Mouse (Mus musculus) liver, embryonic 18 days (tissue): Measurements from ENCODE around the gene Heatr3. TPM values are rescaled to one million over a fixed set of nuclear protein-coding genes. Genes with fewer than 3 reads are reported as not detected.

Source experiments
- polyA plus RNA-seq: library from polyadenylated mRNA; depleted of rRNA; stranded (reverse); fragments of >200 nt; gene quantifications from 2 replicates; pipeline ENCODE4 v1.2.3, GENCODE M21; 2012; rRNA removed

Gene Heatr3
- polyA plus RNA-seq = 13.8 and 14.3 TPM in 2 replicates

DNA sequence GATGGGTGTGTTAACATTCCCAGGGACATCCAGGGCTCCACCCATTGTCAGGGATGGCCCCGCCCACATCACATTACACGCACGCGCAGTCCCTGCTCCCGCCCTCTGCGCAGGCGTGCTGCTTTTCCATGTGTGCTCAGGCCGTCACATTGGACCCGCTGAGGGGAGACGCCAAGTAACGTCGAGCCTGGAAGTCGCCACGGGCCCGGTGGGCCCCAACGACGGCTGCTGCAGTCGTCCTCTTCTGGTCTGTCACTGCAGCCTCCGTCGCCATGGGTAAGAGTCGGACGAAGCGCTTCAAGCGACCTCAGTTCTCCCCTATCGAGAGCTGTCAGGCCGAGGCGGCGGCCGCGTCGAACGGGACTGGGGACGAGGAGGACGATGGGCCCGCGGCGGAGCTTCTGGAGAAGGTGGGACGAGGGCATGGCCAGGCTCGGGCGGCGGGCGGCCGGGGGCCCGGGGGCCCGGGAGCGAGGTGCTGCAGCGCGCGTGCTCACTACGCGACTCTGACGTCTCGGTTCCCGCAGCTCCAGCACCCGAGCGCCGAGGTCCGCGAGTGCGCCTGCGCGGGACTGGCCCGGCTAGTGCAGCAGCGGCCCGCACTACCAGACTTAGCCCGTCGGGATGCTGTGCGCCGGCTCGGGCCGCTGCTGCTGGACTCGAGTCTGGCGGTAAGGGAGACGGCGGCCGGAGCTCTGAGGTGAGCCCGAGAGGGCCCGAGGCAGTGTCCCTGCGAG lies at the start of gene Heatr3:
Gene Heatr3, plus strand, starts transcription at position 108 of the 737 bp plus-strand sequence.

DNA sequence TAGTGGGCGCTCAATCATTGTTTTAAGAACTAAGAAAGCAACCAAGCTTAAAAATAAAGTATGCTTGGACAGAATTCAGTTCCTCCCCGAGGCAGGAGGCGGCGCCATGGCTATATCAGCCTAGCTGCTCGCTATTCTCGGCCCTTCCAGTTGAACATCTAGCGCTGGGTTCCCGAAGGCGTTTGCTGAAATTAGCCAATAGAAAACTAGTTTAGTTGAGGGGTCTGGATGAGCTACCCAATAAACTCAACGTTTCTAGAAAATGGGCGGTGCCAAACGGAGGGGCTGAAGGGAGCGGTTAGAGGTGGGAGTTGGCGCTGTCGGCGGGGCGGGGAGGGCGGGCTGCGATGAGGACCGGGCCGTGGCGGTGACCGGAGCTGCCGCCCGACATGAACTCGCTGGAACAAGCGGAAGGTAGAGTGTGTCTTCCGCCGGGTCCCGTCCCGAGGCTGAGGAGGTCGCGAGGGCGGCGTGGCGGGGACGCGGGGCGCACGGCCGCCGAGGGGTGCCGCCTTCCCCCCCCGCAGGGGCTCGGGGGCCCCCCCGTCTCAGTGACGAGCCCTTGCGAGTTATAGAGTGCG lies 19.1 kb upstream of the Heatr3 start, which contains the start of gene Cnep1r1:
Gene Cnep1r1, plus strand, starts transcription at position 314 of the 581 bp plus-strand sequence.

DNA sequence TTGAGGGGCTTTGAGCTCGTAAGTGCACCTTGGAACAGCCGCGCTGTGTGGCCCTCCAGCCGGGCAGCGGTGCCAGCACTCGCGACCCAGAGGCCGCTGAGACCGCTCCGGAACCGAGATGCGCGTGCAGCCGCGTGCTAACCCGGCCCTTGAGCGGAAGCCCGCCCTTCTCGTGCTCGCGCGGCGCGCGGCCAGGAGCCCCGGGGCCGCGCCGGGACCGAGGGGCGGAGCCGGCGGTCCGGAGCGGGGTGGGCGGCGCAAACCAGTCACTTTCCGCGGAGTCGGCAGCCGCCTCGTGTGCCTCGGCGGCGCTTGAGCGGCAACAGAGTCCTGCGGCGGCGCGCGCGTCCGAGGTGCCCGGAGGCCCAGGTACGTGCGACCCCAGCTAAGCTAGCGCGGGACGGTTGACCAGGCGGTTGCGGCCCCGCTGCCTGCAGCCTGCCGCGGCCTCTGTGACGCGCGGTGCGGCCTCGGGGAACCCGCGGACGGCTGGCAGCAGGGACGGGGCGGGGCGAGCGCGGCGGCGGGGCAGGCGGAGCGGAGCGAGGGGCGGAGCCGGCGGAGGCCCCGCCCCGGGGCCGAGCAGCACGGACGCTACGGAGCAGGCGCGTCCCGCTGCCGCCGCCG lies 61.4 kb downstream of the Heatr3 start, which contains the start of gene Tent4b:
Gene Tent4b, plus strand, starts transcription at position 269 of the 627 bp plus-strand sequence.

Other genes with a start within 250 kb of the Heatr3 start
- 0.43 and 0.44 TPM in 2 replicates for gene Zfp423, start 178.3 kb upstream of the Heatr3 start, polyA plus RNA-seq
- gene Cnep1r1, start 19.1 kb upstream of the Heatr3 start, polyA plus RNA-seq = 16.9 and 17.4 TPM in 2 replicates
- 9.1 and 10.6 TPM in 2 replicates for gene Tent4b, start 61.4 kb downstream of the Heatr3 start, polyA plus RNA-seq
- 9.9 and 12.4 TPM in 2 replicates for gene Adcy7, start 134.5 kb downstream of the Heatr3 start, polyA plus RNA-seq
- 19.1 and 22.2 TPM in 2 replicates for gene Brd7, start 224.3 kb downstream of the Heatr3 start, polyA plus RNA-seq